Mouse (Mus musculus): ENCODE data around the gene Usp43.

- TF ChIP-seq USF2 (IDR thresholded peaks at IDR 0.05; ENCODE audit: borderline replicate concordance in 1 of 2, insufficient read depth in 1 of 2, low read depth in 1 of 2, low read length in 2 of 2) (no peak), CTCF (IDR thresholded peaks at IDR 0.05 in 2 of 3, conservative IDR thresholded peaks at IDR 0.05 in 1 of 3; ENCODE audit: control insufficient read depth in 1 of 3, insufficient read depth in 1 of 3, low read depth in 2 of 3, low read length in 3 of 3, poor library complexity in 1 of 3, severe bottlenecking in 1 of 3) (no peak), POLR2A (IDR thresholded peaks at IDR 0.05; ENCODE audit: control insufficient read depth in 1 of 2, insufficient read depth in 1 of 2, low read depth in 1 of 2, low read length in 2 of 2, poor library complexity in 1 of 2) (no peak), MEF2A (IDR thresholded peaks at IDR 0.05; ENCODE audit: extremely low read depth, insufficient replicate concordance, low read depth, low read length, poor library complexity, severe bottlenecking) (no peak), ZC3H11A (IDR thresholded peaks at IDR 0.05; ENCODE audit: low read depth, low read length) (no peak), JUND (IDR thresholded peaks at IDR 0.05; ENCODE audit: low read depth, low read length) (no peak), TBP (IDR thresholded peaks at IDR 0.05; ENCODE audit: low read depth, low read length) (no peak), EP300 (IDR thresholded peaks at IDR 0.05; ENCODE audit: low read depth in 1 of 2, low read length in 2 of 2) (no peak), SIN3A (IDR thresholded peaks at IDR 0.05; ENCODE audit: low read length) (no peak), TCF12 (IDR thresholded peaks at IDR 0.05; ENCODE audit: low read depth, low read length) (no peak), UBTF (IDR thresholded peaks at IDR 0.05; ENCODE audit: borderline replicate concordance, insufficient read depth, low read depth, low read length) (no peak), POLR2AphosphoS2 (IDR thresholded peaks at IDR 0.05; ENCODE audit: low read length) (no peak), CHD1 (IDR thresholded peaks at IDR 0.05; ENCODE audit: low read depth, low read length) (no peak), MAFK (IDR thresholded peaks at IDR 0.05; ENCODE audit: borderline replicate concordance, low read depth, low read length) (no peak)
These were observed 113.9 kb downstream of the Usp43 start for GRCm38 (mm10) chr11:67808051-67808450.

All from MEL (cell line).